Mouse (Mus musculus): ENCODE measurements around the gene Tcirg1. TPM values are rescaled to one million over a fixed set of nuclear protein-coding genes. Genes with fewer than 3 reads are reported as not detected.

Gene Tcirg1
- polyA plus RNA-seq, 1 experiment from 2014 or later, result 8.9 TPM

GRCm38 (mm10) chr19:3846676-3847604 lies 60.0 kb downstream of the Tcirg1 start:
- no peak overlapping the region for H3K4me3 ChIP-seq (ENCODE audit: low read depth, low read length)
- no peak overlapping the region for H3K4me2 ChIP-seq
- no peaks in the 10 kb centered on the region for H3K36me3 ChIP-seq (ENCODE audit: control insufficient read depth, insufficient read depth, low read length)
- no peaks in the 10 kb centered on the region for H3K27me3 ChIP-seq (ENCODE audit: control insufficient read depth, insufficient read depth, low read length)
- ATAC-seq (ENCODE audit: low FRiP score) (no peak), DNase-seq (ENCODE audit: low spot score, missing footprints) (no peak)
- H3K27ac ChIP-seq (ENCODE audit: low read depth, low read length), result no peak overlapping the region
- H3K9ac ChIP-seq (ENCODE audit: low read length), result no peak overlapping the region
- WGBS, result 83% methylated on average over 10 of the region's 10 CpGs
- H3K9me3 ChIP-seq (ENCODE audit: control insufficient read depth, low read length), result no peaks in the 10 kb centered on the region
- peaks cover 6% of the 10 kb centered on the region for H3K4me1 ChIP-seq (ENCODE audit: control insufficient read depth, insufficient read depth, low read length)

Other genes starting within 250 kb of the Tcirg1 start
- 2.6 and 2.8 TPM in 2 replicates for gene Lrp5, start 220.6 kb downstream of the Tcirg1 start, polyA plus RNA-seq (2014; fragmentation: Nextera tagmentation; extraction: Ambion mirVana)
- 34.6 and 38.9 TPM in 2 replicates for gene 1810055G02Rik, start 198.8 kb downstream of the Tcirg1 start, polyA plus RNA-seq (2014; fragmentation: Nextera tagmentation; extraction: Ambion mirVana)
- 40.3 and 45.1 TPM in 2 replicates for gene Kmt5b, start 139.7 kb downstream of the Tcirg1 start, polyA plus RNA-seq (2014; fragmentation: Nextera tagmentation; extraction: Ambion mirVana)
- 50.5 and 53.0 TPM in 2 replicates for gene Chka, start 55.4 kb downstream of the Tcirg1 start, polyA plus RNA-seq (2014; fragmentation: Nextera tagmentation; extraction: Ambion mirVana)
- gene Ndufs8, start 5.6 kb upstream of the Tcirg1 start, polyA plus RNA-seq (2014; fragmentation: Nextera tagmentation; extraction: Ambion mirVana), result 209 and 235 TPM in 2 replicates
- gene Aldh3b1, start 22.7 kb upstream of the Tcirg1 start, polyA plus RNA-seq (2014; fragmentation: Nextera tagmentation; extraction: Ambion mirVana), result 0.67 and 0.99 TPM in 2 replicates
- 5.9 and 7.1 TPM in 2 replicates for gene Unc93b1, start 28.1 kb upstream of the Tcirg1 start, polyA plus RNA-seq (2014; fragmentation: Nextera tagmentation; extraction: Ambion mirVana)
- gene Aldh3b3, start 51.5 kb upstream of the Tcirg1 start, polyA plus RNA-seq (2014; fragmentation: Nextera tagmentation; extraction: Ambion mirVana), result not detected in 2 replicates
- 0.44 and 0.50 TPM in 2 replicates for gene Aldh3b2, start 65.2 kb upstream of the Tcirg1 start, polyA plus RNA-seq (2014; fragmentation: Nextera tagmentation; extraction: Ambion mirVana)
- gene Acy3, start 79.4 kb upstream of the Tcirg1 start, polyA plus RNA-seq (2014; fragmentation: Nextera tagmentation; extraction: Ambion mirVana), result 1.0 and 1.6 TPM in 2 replicates
- gene Tbx10, start 85.6 kb upstream of the Tcirg1 start, polyA plus RNA-seq (2014; fragmentation: Nextera tagmentation; extraction: Ambion mirVana), result not detected in 2 replicates
- gene Nudt8, start 93.4 kb upstream of the Tcirg1 start, polyA plus RNA-seq (2014; fragmentation: Nextera tagmentation; extraction: Ambion mirVana), result 14.0 and 15.1 TPM in 2 replicates
- 0.87 and 1.5 TPM in 2 replicates for gene Gm49405, start 93.5 kb upstream of the Tcirg1 start, polyA plus RNA-seq (2014; fragmentation: Nextera tagmentation; extraction: Ambion mirVana)
- gene Doc2g, start 96.2 kb upstream of the Tcirg1 start, polyA plus RNA-seq (2014; fragmentation: Nextera tagmentation; extraction: Ambion mirVana), result 1.5 TPM in 2 replicates
- 180 TPM in 2 replicates for gene Ndufv1, start 105.7 kb upstream of the Tcirg1 start, polyA plus RNA-seq (2014; fragmentation: Nextera tagmentation; extraction: Ambion mirVana)
- gene Gstp1, start 130.9 kb upstream of the Tcirg1 start, polyA plus RNA-seq (2014; fragmentation: Nextera tagmentation; extraction: Ambion mirVana), result 337 and 342 TPM in 2 replicates
- 1.1 and 3.8 TPM in 2 replicates for gene Gstp2, start 138.9 kb upstream of the Tcirg1 start, polyA plus RNA-seq (2014; fragmentation: Nextera tagmentation; extraction: Ambion mirVana)
- gene Gstp3, start 152.4 kb upstream of the Tcirg1 start, polyA plus RNA-seq (2014; fragmentation: Nextera tagmentation; extraction: Ambion mirVana), result not detected in 2 replicates
- not detected in 2 replicates for gene Cabp2, start 174.4 kb upstream of the Tcirg1 start, polyA plus RNA-seq (2014; fragmentation: Nextera tagmentation; extraction: Ambion mirVana)
- 60.8 and 73.5 TPM in 2 replicates for gene Cdk2ap2, start 190.0 kb upstream of the Tcirg1 start, polyA plus RNA-seq (2014; fragmentation: Nextera tagmentation; extraction: Ambion mirVana)
- 11.2 and 11.3 TPM in 2 replicates for gene Pitpnm1, start 192.9 kb upstream of the Tcirg1 start, polyA plus RNA-seq (2014; fragmentation: Nextera tagmentation; extraction: Ambion mirVana)
- gene Aip, start 218.7 kb upstream of the Tcirg1 start, polyA plus RNA-seq (2014; fragmentation: Nextera tagmentation; extraction: Ambion mirVana), result 54.9 and 58.9 TPM in 2 replicates
- not detected in 2 replicates for gene Gpr152, start 232.7 kb upstream of the Tcirg1 start, polyA plus RNA-seq (2014; fragmentation: Nextera tagmentation; extraction: Ambion mirVana)
- 0.11 TPM in 1 of 2 replicates, not detected in the other for gene Cabp4, start 236.9 kb upstream of the Tcirg1 start, polyA plus RNA-seq (2014; fragmentation: Nextera tagmentation; extraction: Ambion mirVana)
- gene Coro1b, start 241.5 kb upstream of the Tcirg1 start, polyA plus RNA-seq (2014; fragmentation: Nextera tagmentation; extraction: Ambion mirVana), result 105 and 127 TPM in 2 replicates
- 0.75 and 1.7 TPM in 2 replicates for gene Ptprcap, start 246.5 kb upstream of the Tcirg1 start, polyA plus RNA-seq (2014; fragmentation: Nextera tagmentation; extraction: Ambion mirVana)